Mouse (Mus musculus) embryonic fibroblast, embryonic 13.5 days (primary cell): Measurements from ENCODE around the gene Fam117a. TPM values are rescaled to one million over a fixed set of nuclear protein-coding genes. Genes with fewer than 3 reads are reported as not detected.

ENCODE experiments used
- H3K27ac ChIP-seq: 2 replicates; pipeline ENCODE4 v1.5.1; 2012; ENCODE audit warnings: low read length, control low read depth, inconsistent platforms; ENCODE audit not compliant: insufficient read depth
- H3K4me1 ChIP-seq: 2 replicates; pipeline ENCODE4 v1.6.1; 2011; ENCODE audit warnings: low read length; ENCODE audit not compliant: control insufficient read depth, insufficient read depth
- H3K4me3 ChIP-seq: 2 replicates; pipeline ENCODE4 v1.5.1; 2011; ENCODE audit warnings: mild to moderate bottlenecking, control low read depth, low read length; ENCODE audit not compliant: insufficient read depth
- CTCF ChIP-seq: IDR thresholded peaks from 2 replicates; pipeline ENCODE4 v1.5.1; 2011; ENCODE audit warnings: mild to moderate bottlenecking, control low read depth, low read length, moderate library complexity, borderline replicate concordance; ENCODE audit not compliant: insufficient read depth
- POLR2A ChIP-seq: IDR thresholded peaks from 2 replicates; pipeline ENCODE4 v1.6.1; 2011; ENCODE audit warnings: low read depth, mild to moderate bottlenecking, control low read depth, low read length, moderate library complexity
- polyA plus RNA-seq: library from polyadenylated mRNA; stranded (reverse); fragments of >200 nt; gene quantifications from 2 replicates; pipeline ENCODE4 v1.2.4, GENCODE M21; 2011; ENCODE audit warnings: low read depth; ENCODE audit not compliant: missing spikeins, insufficient read length

The Fam117a gene
- polyA plus RNA-seq, 1 experiment = 7.0 TPM

GRCm38 (mm10) chr11:95310007-95310647 lies 26.7 kb upstream of the Fam117a start, which contains the start of gene Kat7:
TSS of gene Kat7 (minus strand) at chr11:95310246.
- peaks cover 4% of the 10 kb centered on the region; the same call in 1 of the 2 replicates for H3K4me1 ChIP-seq
- H3K4me3 ChIP-seq = peak within 1 kb of the TSS; percentile 96
- H3K27ac ChIP-seq = peak within 1 kb of the TSS; percentile 91
- peak; percentile 59 for TF ChIP-seq POLR2A
- TF ChIP-seq CTCF = no peak

GRCm38 (mm10) chr11:95310648-95311424 lies 26.0 kb upstream of the Fam117a start:
- peak overlapping the region; percentile 91 for H3K27ac ChIP-seq
- TF ChIP-seq POLR2A (peak; percentile 38; the same call in 1 of the 2 replicates), CTCF (no peak)
- H3K4me3 ChIP-seq = peak overlapping the region; percentile 96
- peaks cover 4% of the 10 kb centered on the region; the same call in 1 of the 2 replicates for H3K4me1 ChIP-seq

DNA sequence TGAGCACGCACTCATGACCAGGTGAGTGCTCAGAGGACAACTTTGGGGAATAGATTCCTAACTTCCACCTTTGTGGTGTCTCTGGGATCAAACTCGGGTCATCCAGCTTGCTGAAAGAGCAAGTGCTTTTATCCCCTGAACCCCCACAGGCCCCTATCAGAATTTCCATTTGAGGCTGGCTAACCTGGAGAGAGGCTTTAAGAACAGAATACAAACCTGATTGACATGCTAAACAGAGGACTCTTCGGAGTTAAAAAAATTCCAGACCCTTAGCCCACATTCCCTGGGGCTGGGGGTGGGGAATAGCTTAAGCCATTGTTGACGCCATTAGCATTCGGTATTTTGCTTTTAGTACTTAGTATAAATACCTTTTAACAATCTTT lies 25.4 kb upstream of the Fam117a start:
- H3K4me1 ChIP-seq = peaks cover 4% of the 10 kb centered on the region; the same call in 1 of the 2 replicates
- H3K4me3 ChIP-seq = peak overlapping the region; percentile 96
- TF ChIP-seq POLR2A = no peak
- TF ChIP-seq CTCF = no peak
- H3K27ac ChIP-seq = 0 out of 2 replicates have a peak overlapping the region, but pooled peaks have one; percentile 15

- no peak overlapping the region for H3K27ac ChIP-seq
- no peak overlapping the region for H3K4me3 ChIP-seq
- H3K4me1 ChIP-seq = peaks cover 4% of the 10 kb centered on the region; the same call in 1 of the 2 replicates
- TF ChIP-seq CTCF = no peak
- no peak for TF ChIP-seq POLR2A
Observed at GRCm38 (mm10) chr11:95315215-95315955, 21.4 kb upstream of the Fam117a start.

DNA sequence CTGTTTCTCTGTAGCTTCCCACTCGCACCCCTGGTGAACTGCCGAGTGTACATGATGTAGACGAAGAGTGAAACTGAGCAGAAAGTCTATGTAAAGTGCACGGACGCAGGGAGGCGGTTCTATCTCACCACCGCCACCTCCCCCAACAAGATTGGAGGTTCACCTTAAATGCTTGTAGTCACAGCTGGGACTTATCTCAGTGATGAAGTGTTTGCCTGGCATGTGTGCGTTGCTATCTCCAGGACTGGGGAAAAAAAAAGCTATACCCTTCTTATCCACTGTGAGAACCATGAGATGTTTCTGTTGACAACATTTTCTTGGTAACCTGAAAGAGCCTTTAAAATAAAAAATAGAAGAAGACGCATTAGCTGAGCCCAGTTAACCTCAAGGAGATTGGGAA lies 18.7 kb upstream of the Fam117a start:
- no peak overlapping the region for H3K4me3 ChIP-seq
- H3K27ac ChIP-seq = no peak overlapping the region
- no peak for TF ChIP-seq POLR2A
- no peak for TF ChIP-seq CTCF
- no peaks in the 10 kb centered on the region for H3K4me1 ChIP-seq

DNA sequence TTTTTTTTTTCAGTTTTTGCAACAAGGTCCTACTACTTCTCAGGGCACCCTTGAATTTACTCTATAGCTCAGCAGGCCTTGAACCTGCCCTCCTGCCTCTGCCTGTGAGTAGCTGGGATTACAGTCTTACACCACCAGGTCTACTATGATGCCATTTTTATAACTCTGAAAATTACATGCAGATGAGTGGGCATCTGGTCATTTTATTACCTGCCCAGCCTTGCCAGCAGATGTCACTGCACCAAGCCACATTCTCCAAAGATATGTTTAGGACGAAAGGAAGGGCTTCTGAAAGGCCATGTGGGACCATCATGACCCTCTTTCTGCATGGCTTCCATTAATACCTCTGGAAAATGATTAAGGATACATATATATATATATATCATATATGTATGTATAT lies 17.3 kb upstream of the Fam117a start:
- H3K27ac ChIP-seq = no peak overlapping the region
- no peaks in the 10 kb centered on the region for H3K4me1 ChIP-seq
- TF ChIP-seq POLR2A (no peak), CTCF (no peak)
- H3K4me3 ChIP-seq = no peak overlapping the region

DNA sequence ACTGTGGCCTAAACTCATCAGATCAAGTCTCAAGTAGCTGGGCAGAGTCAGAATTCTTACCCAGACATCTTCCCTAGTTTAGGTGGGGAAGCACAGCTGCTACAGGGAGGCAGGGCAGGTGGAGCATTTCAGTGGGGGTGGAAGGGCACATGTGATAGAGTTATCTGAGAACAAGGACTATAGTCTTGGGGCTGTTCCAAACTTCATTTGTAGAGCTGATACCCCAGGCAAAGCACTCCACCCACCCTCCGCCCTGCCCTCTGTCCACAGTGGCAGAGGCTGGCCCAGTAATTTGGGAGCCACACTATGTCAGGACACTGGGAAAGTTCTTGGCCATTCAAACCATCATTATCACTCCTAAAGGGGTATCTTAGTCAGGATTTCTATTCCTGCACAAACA lies 16.8 kb upstream of the Fam117a start:
- TF ChIP-seq POLR2A (no peak), CTCF (no peak)
- no peak overlapping the region for H3K4me3 ChIP-seq
- no peaks in the 10 kb centered on the region for H3K4me1 ChIP-seq
- no peak overlapping the region for H3K27ac ChIP-seq

DNA sequence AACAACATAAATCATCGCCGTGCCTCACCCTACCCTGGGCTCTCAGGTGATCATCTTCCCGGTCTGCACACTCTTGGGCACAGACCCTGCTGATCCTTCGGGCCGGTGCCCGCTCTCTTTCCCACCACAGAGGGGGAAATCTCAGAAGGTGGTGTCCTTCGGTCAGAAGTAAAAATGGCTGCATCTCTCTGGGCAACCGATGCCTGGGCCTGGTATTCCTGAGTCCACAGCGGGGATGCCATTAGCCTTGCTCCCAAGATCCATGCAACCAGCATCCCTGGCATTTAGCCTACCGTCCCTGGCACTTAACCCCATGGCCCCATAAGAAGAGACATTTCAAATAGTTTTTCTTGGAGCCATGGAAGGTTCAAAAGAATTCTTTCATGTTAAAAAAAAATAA lies 12.6 kb upstream of the Fam117a start:
- Histone ChIP-seq H3K4me3 (no peak overlapping the region), H3K27ac (no peak overlapping the region), H3K4me1 (no peaks in the 10 kb centered on the region)
- TF ChIP-seq POLR2A = no peak
- TF ChIP-seq CTCF = no peak

DNA sequence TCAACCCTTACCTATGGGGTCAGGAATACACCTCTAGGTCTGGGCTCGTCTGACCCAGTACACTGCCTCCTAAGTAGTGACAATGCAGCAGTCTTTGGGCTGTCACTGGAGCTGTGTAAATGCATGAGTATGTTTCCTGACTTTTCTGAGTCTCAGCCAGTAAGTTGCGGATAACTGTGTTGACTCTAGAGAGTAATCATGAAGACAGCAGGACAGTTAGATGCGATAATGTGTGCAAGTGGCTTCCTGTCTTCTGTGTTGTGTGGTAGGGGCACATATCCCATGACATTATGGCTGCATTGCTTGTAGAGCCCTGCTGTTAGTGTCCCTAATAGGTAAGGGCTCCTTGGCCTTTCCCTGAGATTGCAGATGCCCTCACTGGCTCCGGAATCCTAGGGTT lies 11.0 kb upstream of the Fam117a start:
- Histone ChIP-seq H3K27ac (no peak overlapping the region), H3K4me1 (no peaks in the 10 kb centered on the region), H3K4me3 (no peak overlapping the region)
- TF ChIP-seq POLR2A = no peak
- no peak for TF ChIP-seq CTCF

- Histone ChIP-seq H3K4me1 (no peaks in the 10 kb centered on the region), H3K4me3 (no peak overlapping the region), H3K27ac (no peak overlapping the region)
- TF ChIP-seq POLR2A (no peak), CTCF (no peak)
Observed at GRCm38 (mm10) chr11:95326243-95326642, 10.6 kb upstream of the Fam117a start.
